Mouse (Mus musculus) CD4-positive helper T cell, adult 2 months (primary cell): ENCODE results near the gene Akap1.
A peak's percentile ranks its signal among the peaks of the same experiment; 100 is the strongest.
"Not testable (repeated sequence)": the region's sequence is repeated elsewhere in the genome, so short reads cannot be mapped to it uniquely, and the experiment has no call there.

Experiments used
- DNase-seq: peaks from one replicate; pipeline ENCODE4 v3.0.0-alpha.2; 2012; ENCODE audit warnings: low read depth, missing footprints, low spot score

Gene Akap1

DNA sequence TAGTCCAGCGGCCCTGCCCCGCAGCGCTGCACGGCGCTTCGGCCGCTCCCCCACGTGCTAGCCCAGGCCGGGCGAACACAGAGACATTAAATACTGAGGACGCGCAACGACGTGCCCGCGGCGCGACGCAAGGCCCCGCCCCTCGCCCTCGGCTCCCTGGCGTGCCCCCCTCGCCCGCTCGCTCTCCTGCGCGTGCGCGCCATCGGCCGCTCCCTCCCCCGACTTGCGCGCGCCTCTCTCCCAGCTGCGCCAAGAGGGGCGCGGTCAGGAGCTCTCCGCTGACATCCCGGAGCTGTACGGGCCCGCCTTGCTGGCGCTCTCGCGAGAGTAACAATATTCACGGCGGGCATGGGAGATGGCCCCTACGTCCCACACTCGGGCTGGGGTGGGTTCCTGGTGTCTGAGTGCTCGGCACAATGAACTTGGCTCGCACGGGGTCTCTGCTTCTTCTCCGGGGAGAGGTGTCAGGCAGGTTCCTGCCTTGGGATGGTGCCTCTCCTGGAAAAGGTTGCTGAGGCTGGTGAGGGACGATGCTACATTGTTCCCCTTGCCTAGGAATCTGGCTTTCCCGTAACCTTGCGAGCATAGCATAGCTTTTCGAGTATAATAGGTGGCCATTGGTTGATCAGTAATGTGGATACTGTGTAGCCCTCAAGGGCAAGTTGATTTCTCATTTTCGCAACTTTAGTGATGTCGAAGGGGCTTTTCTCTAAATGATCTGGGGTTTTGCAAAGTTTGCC lies at the start of gene Akap1:
Gene Akap1 (minus strand): TSS at position 129 of the 740 bp plus-strand sequence.
- DNase-seq: peak; percentile 89

DNA sequence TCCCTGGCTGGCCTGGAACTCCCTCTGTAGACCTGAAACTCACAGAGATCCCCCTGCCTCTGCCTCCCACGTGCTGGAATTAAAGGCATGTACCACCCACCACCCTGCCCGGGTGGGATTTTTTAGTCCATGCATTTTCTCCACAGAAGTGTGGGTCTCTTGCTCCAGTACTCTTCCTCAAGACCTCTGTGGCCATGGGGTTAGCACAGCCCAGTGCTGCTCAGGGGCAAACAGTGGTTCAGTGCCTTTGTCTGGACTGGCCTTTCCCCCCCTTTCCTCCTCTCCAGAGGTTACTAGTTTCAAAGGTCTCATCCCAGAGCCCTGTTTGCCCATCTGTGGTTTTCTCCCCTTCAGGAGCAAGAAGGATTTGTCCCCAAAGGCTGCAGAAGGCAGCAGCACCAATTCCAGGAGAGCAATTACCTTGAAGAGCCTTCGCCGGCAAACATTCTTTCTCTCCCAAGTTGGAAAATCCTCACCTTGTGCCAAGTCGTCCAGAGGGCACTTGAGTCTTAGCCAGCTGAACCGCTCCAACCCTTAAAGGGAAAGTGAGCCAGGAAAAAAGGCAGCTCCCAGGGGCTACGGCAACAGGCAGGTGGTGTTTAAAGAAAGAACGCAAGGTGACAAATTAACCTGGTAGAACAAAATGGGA lies 45.1 kb upstream of the Akap1 start:
- no peak for DNase-seq

GRCm38 (mm10) chr11:88908557-88909211 lies 44.3 kb upstream of the Akap1 start:
- DNase-seq: peak; percentile 70

GRCm38 (mm10) chr11:88907886-88908285 lies 43.5 kb upstream of the Akap1 start:
- no peak for DNase-seq

DNA sequence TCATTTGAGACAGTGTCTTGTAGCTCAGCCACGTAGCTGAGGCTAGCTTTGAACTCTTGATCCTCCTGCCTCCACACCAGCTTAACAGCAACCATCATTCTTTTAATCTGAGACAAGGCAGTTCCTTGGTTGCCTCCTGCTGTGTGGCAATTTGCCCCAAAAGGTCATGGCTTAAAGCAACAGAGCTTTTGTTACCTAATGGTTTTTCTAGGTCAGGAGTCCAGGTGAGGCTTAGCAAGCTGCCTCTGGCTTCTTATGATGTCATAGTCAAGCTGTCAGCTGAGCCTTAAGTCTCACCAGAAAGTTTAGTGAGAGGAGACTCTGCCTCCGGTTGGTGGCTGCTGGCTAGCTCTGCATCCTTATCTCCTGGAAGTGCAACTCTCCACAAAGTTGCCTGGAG lies 41.2 kb upstream of the Akap1 start:
- DNase-seq: no peak

GRCm38 (mm10) chr11:88904080-88904479 lies 39.7 kb upstream of the Akap1 start:
- DNase-seq: no peak

- DNase-seq: no peak
These were observed 38.4 kb upstream of the Akap1 start for GRCm38 (mm10) chr11:88902762-88903161.

DNA sequence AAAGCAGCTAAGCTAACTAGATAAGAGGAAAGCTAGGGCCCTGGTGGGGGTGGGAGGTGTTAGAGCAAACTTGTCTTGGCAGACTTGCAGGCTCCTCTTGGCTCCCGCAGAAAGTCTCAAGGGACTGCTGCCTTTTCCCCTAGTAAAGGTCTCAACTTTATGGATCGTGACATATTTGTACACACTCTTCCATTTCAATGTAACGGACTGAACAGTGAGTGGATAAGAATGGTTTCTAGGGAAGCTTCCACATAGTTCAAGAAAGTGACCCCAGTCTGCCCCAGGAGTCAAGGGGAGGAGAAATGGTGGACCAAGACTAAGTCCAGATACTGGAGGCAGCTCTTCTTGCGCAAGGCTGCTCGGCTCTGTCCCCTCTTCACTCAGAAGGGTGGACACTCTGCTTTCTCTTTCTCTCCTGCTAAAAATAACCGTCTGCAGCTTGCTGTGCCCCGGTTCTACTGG lies 37.0 kb upstream of the Akap1 start:
- no peak for DNase-seq

DNA sequence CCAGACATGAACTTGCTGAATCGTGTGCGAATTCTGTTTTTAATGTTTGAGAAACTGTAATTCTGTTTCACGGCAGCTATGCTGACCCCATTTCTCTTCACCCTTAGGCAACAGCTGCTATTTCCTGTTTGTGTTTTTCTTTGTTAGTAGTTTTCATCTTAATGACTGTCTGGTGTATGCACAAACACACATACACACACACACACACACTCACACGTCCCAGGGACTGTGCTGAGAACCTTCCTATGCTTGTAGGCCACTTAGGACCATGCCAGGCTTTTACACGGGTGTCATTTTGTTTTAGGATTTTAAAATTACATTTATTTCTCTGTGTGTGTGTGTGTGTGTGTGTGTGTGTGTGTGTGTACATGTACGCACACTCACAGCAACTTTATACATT lies 35.2 kb upstream of the Akap1 start:
- no peak for DNase-seq

- no peak for DNase-seq
These were observed 34.0 kb upstream of the Akap1 start for GRCm38 (mm10) chr11:88898380-88898763.

- DNase-seq: no peak
These were observed 33.4 kb upstream of the Akap1 start for GRCm38 (mm10) chr11:88897624-88898379.

DNA sequence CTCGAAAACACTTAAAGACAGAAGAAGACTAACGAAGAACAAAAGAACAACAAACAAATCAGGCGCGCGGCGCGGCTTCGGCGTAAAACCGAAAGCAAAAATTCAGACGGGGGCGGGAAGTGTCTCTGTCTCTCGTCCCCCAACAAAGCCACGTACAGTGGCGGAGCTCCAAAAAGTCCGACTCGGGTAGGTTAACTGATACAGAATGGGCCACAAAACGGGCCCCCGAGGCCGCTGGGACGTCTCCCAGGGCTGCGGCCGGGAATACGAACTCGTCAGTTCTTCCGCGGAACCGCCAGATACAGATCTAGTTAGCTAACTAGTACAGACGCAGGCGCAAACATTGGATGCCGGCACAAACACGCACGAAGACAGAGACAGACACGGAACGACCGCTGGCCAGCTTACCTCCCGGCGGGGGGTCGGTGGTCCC lies 31.4 kb upstream of the Akap1 start:
- not testable (repeated sequence) for DNase-seq

GRCm38 (mm10) chr11:88895235-88895634 lies 30.8 kb upstream of the Akap1 start:
- DNase-seq: not testable (repeated sequence)

- DNase-seq: not testable (repeated sequence)
These were observed 29.9 kb upstream of the Akap1 start for GRCm38 (mm10) chr11:88894279-88894678.

DNA sequence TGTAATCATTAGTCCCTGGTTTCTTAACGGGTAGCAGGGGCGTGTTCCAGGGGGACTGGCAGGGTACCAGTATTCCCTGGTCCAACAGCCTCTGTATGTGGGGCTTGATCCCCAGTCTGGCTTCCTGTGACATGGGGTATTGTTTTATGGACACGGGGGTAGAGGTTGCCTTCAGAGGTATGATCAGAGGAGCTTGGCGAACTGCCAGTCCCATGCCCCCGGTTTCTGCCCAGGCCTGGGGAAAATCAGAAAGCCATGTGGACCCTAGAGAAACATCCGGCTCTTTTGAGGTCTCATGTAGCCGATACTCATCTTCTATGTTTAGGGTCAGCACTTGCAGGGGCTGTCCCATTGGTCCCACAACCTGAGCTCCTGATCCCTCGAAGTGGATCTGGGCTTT lies 29.1 kb upstream of the Akap1 start:
- DNase-seq: not testable (repeated sequence)

DNA sequence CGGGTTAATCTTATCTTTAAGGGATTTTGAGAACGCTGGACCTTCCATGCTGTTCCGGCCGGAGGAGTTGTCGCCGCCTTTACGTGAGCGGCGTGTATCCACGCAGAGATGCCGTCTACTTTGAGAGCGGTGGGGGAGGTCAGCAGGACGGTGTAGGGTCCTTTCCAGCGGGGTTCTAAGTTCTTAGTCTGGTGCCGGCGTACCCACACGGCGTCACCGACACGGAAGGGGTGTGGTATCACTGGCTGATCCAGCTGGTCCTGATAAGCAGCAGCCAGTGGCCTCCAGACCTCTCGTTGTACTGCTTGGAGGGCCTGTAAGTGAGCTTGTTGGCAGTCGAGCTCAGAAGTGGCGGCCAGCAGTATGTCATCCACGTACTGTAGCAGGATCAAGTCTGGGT lies 28.4 kb upstream of the Akap1 start:
- not testable (repeated sequence) for DNase-seq

DNA sequence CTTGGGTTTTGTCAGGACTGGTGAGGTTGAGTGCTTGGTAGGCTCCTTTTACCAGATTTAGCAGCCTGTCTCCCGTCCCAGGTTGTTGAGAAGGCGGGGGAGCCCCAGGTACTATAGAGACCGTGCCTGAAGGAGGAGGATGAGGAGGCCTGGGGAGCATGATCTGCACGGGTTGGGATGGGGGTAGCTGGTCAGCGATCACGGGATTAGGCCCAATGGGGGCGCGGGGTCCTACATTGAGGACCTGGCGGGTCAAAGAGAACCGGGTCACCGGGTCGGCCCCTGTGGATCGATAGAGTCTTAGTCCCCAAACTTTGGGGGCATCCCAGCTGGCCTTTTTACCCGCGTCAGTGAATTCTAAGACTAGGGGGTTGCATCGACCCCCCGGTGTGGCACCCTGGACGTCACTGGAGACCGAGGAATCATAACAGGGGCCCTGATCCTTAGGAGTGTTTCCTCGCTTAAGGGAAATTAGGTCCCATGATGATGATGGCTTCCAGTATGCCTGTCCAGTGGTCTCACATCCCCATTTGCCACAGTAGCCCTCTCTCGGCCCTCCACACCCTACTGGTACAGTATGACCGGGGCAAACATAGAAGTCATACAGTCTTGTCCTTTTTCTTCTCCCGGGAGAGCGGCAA lies 27.7 kb upstream of the Akap1 start:
- DNase-seq: not testable (repeated sequence)

- DNase-seq: not testable (repeated sequence)
These were observed 27.1 kb upstream of the Akap1 start for GRCm38 (mm10) chr11:88891446-88891845.

DNA sequence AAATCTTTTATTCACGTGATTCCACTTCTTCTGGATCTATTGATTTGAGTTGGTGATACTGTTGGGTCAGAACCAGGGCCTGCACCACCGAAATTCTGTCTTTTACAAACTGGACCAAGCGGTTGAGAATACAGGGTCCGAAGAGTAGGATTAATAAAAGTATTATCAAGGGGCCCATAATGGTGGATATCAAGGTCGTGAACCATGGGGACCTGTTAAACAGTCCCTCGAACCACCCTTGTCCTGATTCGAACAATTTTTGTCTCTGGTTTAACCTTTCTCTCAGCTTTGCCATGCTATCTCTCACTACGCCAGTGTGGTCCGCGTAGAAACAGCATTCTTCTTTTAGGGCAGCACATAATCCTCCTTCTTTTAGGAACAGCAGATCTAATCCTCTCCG lies 26.5 kb upstream of the Akap1 start:
- not testable (repeated sequence) for DNase-seq

- no peak for DNase-seq
These were observed 24.6 kb upstream of the Akap1 start for GRCm38 (mm10) chr11:88888996-88889395.

DNA sequence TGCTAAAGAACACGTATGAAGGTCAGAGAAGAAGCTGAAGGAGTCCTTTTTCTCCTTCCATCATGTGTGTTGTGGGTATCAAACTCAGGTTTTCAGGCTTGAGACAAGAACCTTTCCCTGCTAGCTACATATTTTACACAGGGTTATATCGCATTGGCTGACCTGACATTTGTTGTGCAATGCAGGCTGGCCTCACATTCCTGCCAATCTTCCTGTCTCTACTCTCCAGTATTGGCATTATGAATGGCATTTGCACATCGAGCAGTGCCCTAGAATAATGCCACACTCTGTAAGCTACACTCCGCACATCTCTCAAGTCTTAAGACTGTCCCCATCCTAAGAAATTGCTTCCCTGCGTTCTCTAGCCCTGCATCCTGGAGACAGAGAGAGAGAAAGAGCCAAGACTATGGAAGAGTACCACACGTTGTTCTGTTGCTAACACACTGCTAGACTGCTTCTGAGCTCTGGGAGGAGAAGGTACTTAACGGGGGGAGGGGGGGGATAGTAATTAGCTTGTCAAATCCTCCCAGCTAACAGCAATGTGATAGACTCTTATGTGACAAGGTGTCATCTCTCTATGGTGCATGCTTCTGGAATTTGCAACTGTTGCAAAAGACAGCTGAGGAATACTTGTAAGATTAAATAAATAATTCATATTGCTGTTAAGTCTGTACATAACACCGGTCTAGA lies 20.1 kb upstream of the Akap1 start:
- no peak for DNase-seq
